Mouse (Mus musculus) midbrain, embryonic 10.5 days (tissue): Measurements from ENCODE around the gene Tnik. TPM values are rescaled to one million over a fixed set of nuclear protein-coding genes. Genes with fewer than 3 reads are reported as not detected.
A peak's percentile ranks its signal among the peaks of the same experiment; 100 is the strongest.

Experiments
- DNase-seq: peaks from one replicate; pipeline ENCODE4 v3.0.0-alpha.2; 2017; ENCODE audit warnings: low spot score
- H3K27ac ChIP-seq: fragments of 300-500 bp; sonication (generic); replicated peaks from 2 replicates; pipeline ENCODE4 v1.5.1; 2016; ENCODE audit warnings: mild to moderate bottlenecking
- H3K27me3 ChIP-seq: fragments of 300-500 bp; sonication (generic); 2 replicates; pipeline ENCODE4 v1.6.1; 2016; ENCODE audit warnings: low read depth, mild to moderate bottlenecking; ENCODE audit not compliant: poor library complexity, severe bottlenecking
- H3K36me3 ChIP-seq: fragments of 300-500 bp; sonication (generic); 2 replicates; pipeline ENCODE4 v1.6.1; 2016; ENCODE audit warnings: mild to moderate bottlenecking, moderate library complexity
- H3K4me1 ChIP-seq: fragments of 300-500 bp; sonication (generic); 2 replicates; pipeline ENCODE4 v1.6.1; 2016
- H3K4me3 ChIP-seq: fragments of 300-500 bp; sonication (generic); 2 replicates; pipeline ENCODE4 v1.5.1; 2016; ENCODE audit warnings: mild to moderate bottlenecking, moderate library complexity
- H3K9me3 ChIP-seq: fragments of 300-500 bp; sonication (generic); replicated peaks from 2 replicates; pipeline ENCODE4 v1.6.1; 2016; ENCODE audit warnings: mild to moderate bottlenecking
- WGBS: fragments of 180-500 bp; shearing (Covaris S2); methylation state at CpG from one replicate; pipeline ENCODE4 v1.1.7; 2016; 5-methylcytosine and 5-hydroxymethylcytosine counted together
- polyA plus RNA-seq: library from polyadenylated mRNA; unstranded; fragments of >200 nt; fragmentation: Nextera tagmentation; extraction: Ambion mirVana; gene quantifications from 2 replicates; pipeline ENCODE4 v1.2.1, GENCODE M21; 2016

The Tnik gene
- polyA plus RNA-seq, 1 experiment from 2014 or later: 6.6 TPM

GRCm38 (mm10) chr3:28236689-28237088 is 26.3 kb upstream of the Tnik start:
- Histone ChIP-seq H3K27me3 (no peaks in the 10 kb centered on the region), H3K4me1 (no peaks in the 10 kb centered on the region), H3K9me3 (no peaks in the 10 kb centered on the region), H3K27ac (no peak overlapping the region), H3K36me3 (no peaks in the 10 kb centered on the region), H3K4me3 (no peak overlapping the region)
- DNase-seq: no peak
- 89% methylated on average over 4 of the region's 4 CpGs for WGBS

GRCm38 (mm10) chr3:28238136-28238535 is 24.9 kb upstream of the Tnik start:
- Histone ChIP-seq H3K36me3 (no peaks in the 10 kb centered on the region), H3K9me3 (no peaks in the 10 kb centered on the region), H3K4me1 (no peaks in the 10 kb centered on the region), H3K27me3 (no peaks in the 10 kb centered on the region), H3K27ac (no peak overlapping the region), H3K4me3 (no peak overlapping the region)
- 89% methylated on average over 2 of the region's 2 CpGs for WGBS
- DNase-seq: no peak

DNA sequence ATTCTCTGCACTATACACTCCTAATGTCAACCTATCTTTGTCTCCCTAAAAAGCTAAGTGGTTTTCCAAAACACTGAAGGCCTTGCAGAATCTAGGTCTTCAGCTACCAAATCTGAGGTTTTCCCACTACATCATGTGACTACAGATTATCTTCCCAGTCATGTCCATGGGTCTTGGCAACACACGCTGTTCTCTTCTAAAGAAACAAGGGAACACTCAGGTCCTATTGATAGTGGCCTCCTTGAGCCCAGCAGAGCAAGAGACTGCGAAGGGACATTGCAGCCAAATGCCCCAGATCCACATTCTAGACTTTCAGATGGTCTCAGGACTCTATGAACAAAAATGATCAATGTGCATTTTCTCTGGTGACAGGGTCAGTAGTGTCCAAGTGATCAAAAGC is 20.5 kb upstream of the Tnik start:
- Histone ChIP-seq H3K4me1 (no peaks in the 10 kb centered on the region), H3K9me3 (no peaks in the 10 kb centered on the region), H3K4me3 (no peak overlapping the region), H3K36me3 (no peaks in the 10 kb centered on the region), H3K27ac (no peak overlapping the region), H3K27me3 (no peaks in the 10 kb centered on the region)
- no peak for DNase-seq
- 92% methylated on average over 2 of the region's 2 CpGs for WGBS

DNA sequence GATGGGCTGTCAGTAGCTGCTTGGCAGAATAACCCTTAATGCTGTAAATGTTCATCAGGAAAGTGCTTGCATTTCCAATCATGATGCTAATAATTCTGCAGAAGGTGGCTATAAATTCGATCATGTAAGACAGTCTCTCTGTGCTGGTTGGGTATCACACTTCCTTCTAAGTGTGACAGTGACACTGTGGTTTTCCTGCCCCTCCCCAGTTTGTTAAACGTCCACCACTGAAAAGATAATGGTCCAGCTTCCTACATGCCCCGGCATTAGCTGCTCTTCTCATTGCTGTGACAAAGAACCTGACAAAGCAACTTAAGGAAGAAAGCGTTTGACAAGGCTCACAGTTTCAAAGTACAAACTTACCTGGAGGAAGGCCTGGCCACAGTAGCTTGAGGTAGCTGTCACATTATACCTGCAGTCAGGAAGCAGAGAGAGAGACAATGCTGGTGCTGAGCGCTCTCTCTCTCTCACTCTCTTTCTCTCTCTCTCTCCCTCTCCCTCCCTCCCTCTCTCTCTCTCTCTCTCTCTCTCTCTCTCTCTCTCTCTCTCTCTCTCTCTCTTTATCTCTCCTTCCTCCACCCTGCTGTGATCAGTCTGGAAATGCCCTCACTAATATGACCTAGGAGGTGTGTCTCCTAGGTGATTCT is 18.6 kb upstream of the Tnik start:
- Histone ChIP-seq H3K27ac (no peak overlapping the region), H3K36me3 (no peaks in the 10 kb centered on the region), H3K9me3 (no peaks in the 10 kb centered on the region), H3K4me3 (no peak overlapping the region), H3K4me1 (no peaks in the 10 kb centered on the region), H3K27me3 (no peaks in the 10 kb centered on the region)
- 82% methylated on average over 5 of the region's 5 CpGs for WGBS
- DNase-seq: no peak

GRCm38 (mm10) chr3:28248255-28248957 is 14.6 kb upstream of the Tnik start:
- no peak for DNase-seq
- no peaks in the 10 kb centered on the region for H3K27me3 ChIP-seq
- H3K36me3 ChIP-seq: no peaks in the 10 kb centered on the region
- WGBS: 79% methylated on average over 3 of the region's 3 CpGs
- no peaks in the 10 kb centered on the region for H3K9me3 ChIP-seq
- H3K27ac ChIP-seq: no peak overlapping the region
- H3K4me1 ChIP-seq: peaks cover 7% of the 10 kb centered on the region
- no peak overlapping the region for H3K4me3 ChIP-seq

- DNase-seq: no peak
- H3K36me3 ChIP-seq: no peaks in the 10 kb centered on the region
- 87% methylated on average over 7 of the region's 7 CpGs for WGBS
- peaks cover 7% of the 10 kb centered on the region for H3K4me1 ChIP-seq
- H3K9me3 ChIP-seq: no peaks in the 10 kb centered on the region
- peaks cover 9% of the 10 kb centered on the region for H3K27me3 ChIP-seq
- no peak overlapping the region for H3K4me3 ChIP-seq
- no peak overlapping the region for H3K27ac ChIP-seq
Observed at GRCm38 (mm10) chr3:28255711-28256110, 7.3 kb upstream of the Tnik start.

GRCm38 (mm10) chr3:28262371-28263001 is 528 bp upstream of the Tnik start:
- Histone ChIP-seq H3K4me3 (peak overlapping the region; percentile 71), H3K27ac (peak overlapping the region; percentile 84), H3K27me3 (peaks cover 43% of the 10 kb centered on the region), H3K4me1 (peaks cover 48% of the 10 kb centered on the region), H3K9me3 (no peaks in the 10 kb centered on the region), H3K36me3 (no peaks in the 10 kb centered on the region)
- 0% methylated on average over 33 of the region's 33 CpGs for WGBS
- DNase-seq: peak; percentile 67

GRCm38 (mm10) chr3:28263948-28264840 is 1.2 kb downstream of the Tnik start:
- peak overlapping the region; percentile 71 for H3K4me3 ChIP-seq
- peak overlapping the region; percentile 84 for H3K27ac ChIP-seq
- H3K36me3 ChIP-seq: no peaks in the 10 kb centered on the region
- peaks cover 52% of the 10 kb centered on the region for H3K4me1 ChIP-seq
- peaks cover 43% of the 10 kb centered on the region for H3K27me3 ChIP-seq
- DNase-seq: peak; percentile 61
- H3K9me3 ChIP-seq: no peaks in the 10 kb centered on the region
- WGBS: 2% methylated on average over 26 of the region's 26 CpGs

GRCm38 (mm10) chr3:28264841-28265150 is 1.8 kb downstream of the Tnik start:
- Histone ChIP-seq H3K4me3 (peak overlapping the region; percentile 71), H3K36me3 (no peaks in the 10 kb centered on the region), H3K27ac (peak overlapping the region; percentile 84; the same call in 1 of the 2 replicates), H3K27me3 (peaks cover 43% of the 10 kb centered on the region), H3K4me1 (peaks cover 56% of the 10 kb centered on the region), H3K9me3 (no peaks in the 10 kb centered on the region)
- no peak for DNase-seq
- WGBS: 25% methylated on average over 5 of the region's 5 CpGs

GRCm38 (mm10) chr3:28265183-28265582 is 2.2 kb downstream of the Tnik start:
- H3K9me3 ChIP-seq: no peaks in the 10 kb centered on the region
- H3K27me3 ChIP-seq: peaks cover 39% of the 10 kb centered on the region
- peak overlapping the region; percentile 71 for H3K4me3 ChIP-seq
- H3K27ac ChIP-seq: peak overlapping the region; percentile 84
- peaks cover 60% of the 10 kb centered on the region for H3K4me1 ChIP-seq
- peak; percentile 13 for DNase-seq
- H3K36me3 ChIP-seq: no peaks in the 10 kb centered on the region
- WGBS: 44% methylated on average over 4 of the region's 4 CpGs

DNA sequence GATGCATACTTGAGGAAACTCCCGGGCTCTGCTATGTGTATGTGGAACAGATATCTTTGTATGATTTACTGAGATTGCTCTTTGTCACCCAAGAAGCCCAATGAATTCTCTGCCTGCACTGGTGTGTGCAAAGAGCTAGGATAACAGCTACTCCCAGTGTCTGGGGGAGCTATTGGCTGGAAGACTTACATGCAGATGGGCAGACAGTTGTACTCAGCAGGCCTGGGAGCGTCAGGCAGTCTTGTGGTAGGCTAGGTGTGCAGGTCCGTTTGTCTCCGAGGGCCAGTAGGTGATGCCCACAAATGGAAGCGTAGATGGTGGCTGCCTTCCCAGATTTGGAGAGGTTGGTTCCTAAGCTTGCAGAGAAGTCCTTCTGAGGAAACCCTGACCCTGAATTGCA is 2.6 kb downstream of the Tnik start:
- 70% methylated on average over 5 of the region's 5 CpGs for WGBS
- Histone ChIP-seq H3K36me3 (no peaks in the 10 kb centered on the region), H3K4me1 (peaks cover 60% of the 10 kb centered on the region), H3K9me3 (no peaks in the 10 kb centered on the region), H3K27ac (peak overlapping the region; percentile 84), H3K27me3 (peaks cover 34% of the 10 kb centered on the region), H3K4me3 (peak overlapping the region; percentile 71)
- peak; percentile 24 for DNase-seq

- no peak for DNase-seq
- Histone ChIP-seq H3K27ac (no peak overlapping the region), H3K4me3 (no peak overlapping the region), H3K36me3 (no peaks in the 10 kb centered on the region), H3K9me3 (no peaks in the 10 kb centered on the region), H3K4me1 (peaks cover 58% of the 10 kb centered on the region), H3K27me3 (peaks cover 19% of the 10 kb centered on the region)
- WGBS: 58% methylated on average over 7 of the region's 7 CpGs
Observed at GRCm38 (mm10) chr3:28267211-28267610, 4.2 kb downstream of the Tnik start.
